Mouse (Mus musculus) heart, embryonic 12.5 days (tissue): Measurements from ENCODE around the gene Npas3. TPM values are rescaled to one million over a fixed set of nuclear protein-coding genes. Genes with fewer than 3 reads are reported as not detected.

Experiments used
- ATAC-seq: fragments of 200-750 bp; cut with Nextera tagmentation; 2 replicates; pipeline ENCODE4 v1.8.0; 2017; ENCODE audit warnings: moderate TSS enrichment, moderate library complexity; ENCODE audit not compliant: insufficient number of reproducible peaks, low FRiP score
- H3K27ac ChIP-seq: fragments of 300-500 bp; sonication (generic); 2 replicates; pipeline ENCODE4 v1.5.1; 2016; ENCODE audit warnings: mild to moderate bottlenecking, moderate library complexity; ENCODE audit not compliant: poor library complexity, severe bottlenecking
- H3K27me3 ChIP-seq: fragments of 300-500 bp; sonication (generic); replicated peaks from 2 replicates; pipeline ENCODE4 v1.6.1; 2016; ENCODE audit warnings: mild to moderate bottlenecking, moderate library complexity
- H3K36me3 ChIP-seq: fragments of 300-500 bp; sonication (generic); 2 replicates; pipeline ENCODE4 v1.6.1; 2016; ENCODE audit warnings: mild to moderate bottlenecking, moderate library complexity
- H3K4me1 ChIP-seq: fragments of 300-500 bp; sonication (generic); replicated peaks from 2 replicates; pipeline ENCODE4 v1.6.1; 2016; ENCODE audit warnings: mild to moderate bottlenecking
- H3K4me2 ChIP-seq: fragments of 300-500 bp; sonication (generic); 2 replicates; pipeline ENCODE4 v1.6.1; 2016; ENCODE audit warnings: mild to moderate bottlenecking, moderate library complexity
- H3K4me3 ChIP-seq: fragments of 300-500 bp; sonication (generic); 2 replicates; pipeline ENCODE4 v1.5.1; 2016; ENCODE audit warnings: mild to moderate bottlenecking
- H3K9ac ChIP-seq: fragments of 300-500 bp; sonication (generic); 2 replicates; pipeline ENCODE4 v1.6.1; 2016; ENCODE audit warnings: mild to moderate bottlenecking, moderate library complexity
- H3K9me3 ChIP-seq: fragments of 300-500 bp; sonication (generic); replicated peaks from 2 replicates; pipeline ENCODE4 v1.6.1; 2016; ENCODE audit warnings: mild to moderate bottlenecking, moderate library complexity
- WGBS: fragments of 180-500 bp; shearing (Covaris S2); methylation state at CpG from one replicate; pipeline ENCODE4 v1.1.7; 2016; 5-methylcytosine and 5-hydroxymethylcytosine counted together
- polyA plus RNA-seq: library from polyadenylated mRNA; unstranded; fragments of >200 nt; fragmentation: Nextera tagmentation; extraction: Ambion mirVana; gene quantifications from 2 replicates; pipeline ENCODE4 v1.2.1, GENCODE M21; 2016

Gene Npas3
- polyA plus RNA-seq, 1 experiment from 2014 or later = 1.9 TPM

- no peak overlapping the region for H3K4me3 ChIP-seq
- H3K4me2 ChIP-seq = no peak overlapping the region
- WGBS = 77% methylated on average over 9 of the region's 9 CpGs
- H3K27me3 ChIP-seq = peaks cover 4% of the 10 kb centered on the region; the same call in 1 of the 2 replicates
- no peaks in the 10 kb centered on the region for H3K36me3 ChIP-seq
- H3K9ac ChIP-seq = no peak overlapping the region
- H3K9me3 ChIP-seq = no peaks in the 10 kb centered on the region
- H3K4me1 ChIP-seq = peaks cover 12% of the 10 kb centered on the region
- no peak for ATAC-seq
- no peak overlapping the region for H3K27ac ChIP-seq
Measured at GRCm38 (mm10) chr12:53331391-53331790, 82.9 kb downstream of the Npas3 start.

- peaks cover 12% of the 10 kb centered on the region for H3K4me1 ChIP-seq
- no peak for ATAC-seq
- H3K9ac ChIP-seq = no peak overlapping the region
- H3K4me3 ChIP-seq = no peak overlapping the region
- 69% methylated on average over 3 of the region's 3 CpGs for WGBS
- peaks cover 4% of the 10 kb centered on the region; the same call in 1 of the 2 replicates for H3K27me3 ChIP-seq
- H3K9me3 ChIP-seq = no peaks in the 10 kb centered on the region
- no peak overlapping the region for H3K4me2 ChIP-seq
- no peak overlapping the region for H3K27ac ChIP-seq
- no peaks in the 10 kb centered on the region for H3K36me3 ChIP-seq
Measured at GRCm38 (mm10) chr12:53331800-53332199, 83.3 kb downstream of the Npas3 start.

GRCm38 (mm10) chr12:53333251-53333650 lies 84.8 kb downstream of the Npas3 start:
- Histone ChIP-seq H3K9ac (no peak overlapping the region), H3K27ac (no peak overlapping the region), H3K27me3 (peaks cover 4% of the 10 kb centered on the region; the same call in 1 of the 2 replicates), H3K4me2 (no peak overlapping the region), H3K36me3 (no peaks in the 10 kb centered on the region), H3K9me3 (no peaks in the 10 kb centered on the region), H3K4me3 (no peak overlapping the region), H3K4me1 (peaks cover 7% of the 10 kb centered on the region)
- WGBS = 67% methylated on average over 2 of the region's 2 CpGs
- no peak for ATAC-seq

- H3K4me3 ChIP-seq = no peak overlapping the region
- H3K27ac ChIP-seq = no peak overlapping the region
- WGBS = 51% methylated on average over 14 of the region's 14 CpGs
- H3K4me2 ChIP-seq = no peak overlapping the region
- no peaks in the 10 kb centered on the region for H3K9me3 ChIP-seq
- no peak for ATAC-seq
- H3K27me3 ChIP-seq = no peaks in the 10 kb centered on the region
- H3K4me1 ChIP-seq = no peaks in the 10 kb centered on the region
- H3K9ac ChIP-seq = no peak overlapping the region
- H3K36me3 ChIP-seq = no peaks in the 10 kb centered on the region
Measured at GRCm38 (mm10) chr12:53338349-53338948, 90.0 kb downstream of the Npas3 start.

GRCm38 (mm10) chr12:53342741-53343140 lies 94.3 kb downstream of the Npas3 start:
- WGBS = 74% methylated on average over 9 of the region's 9 CpGs
- Histone ChIP-seq H3K27me3 (no peaks in the 10 kb centered on the region), H3K4me3 (no peak overlapping the region), H3K4me1 (no peaks in the 10 kb centered on the region), H3K4me2 (no peak overlapping the region), H3K9ac (no peak overlapping the region), H3K36me3 (no peaks in the 10 kb centered on the region), H3K27ac (no peak overlapping the region), H3K9me3 (no peaks in the 10 kb centered on the region)
- no peak for ATAC-seq

GRCm38 (mm10) chr12:53351860-53352259 lies 103.4 kb downstream of the Npas3 start:
- Histone ChIP-seq H3K4me1 (no peaks in the 10 kb centered on the region), H3K27me3 (no peaks in the 10 kb centered on the region), H3K36me3 (no peaks in the 10 kb centered on the region), H3K4me2 (no peak overlapping the region), H3K9ac (no peak overlapping the region), H3K9me3 (no peaks in the 10 kb centered on the region), H3K27ac (no peak overlapping the region), H3K4me3 (no peak overlapping the region)
- WGBS = 84% methylated on average over 7 of the region's 7 CpGs
- no peak for ATAC-seq

GRCm38 (mm10) chr12:53365751-53366150 lies 117.3 kb downstream of the Npas3 start:
- H3K36me3 ChIP-seq = no peaks in the 10 kb centered on the region
- no peaks in the 10 kb centered on the region for H3K27me3 ChIP-seq
- H3K9ac ChIP-seq = no peak overlapping the region
- H3K4me1 ChIP-seq = peaks cover 9% of the 10 kb centered on the region
- no peak overlapping the region for H3K4me3 ChIP-seq
- no peak overlapping the region for H3K27ac ChIP-seq
- no peaks in the 10 kb centered on the region for H3K9me3 ChIP-seq
- 77% methylated on average over 5 of the region's 5 CpGs for WGBS
- no peak overlapping the region for H3K4me2 ChIP-seq
- ATAC-seq = no peak

- ATAC-seq = no peak
- Histone ChIP-seq H3K4me3 (no peak overlapping the region), H3K9me3 (no peaks in the 10 kb centered on the region), H3K27me3 (no peaks in the 10 kb centered on the region), H3K4me2 (no peak overlapping the region), H3K9ac (no peak overlapping the region), H3K4me1 (no peaks in the 10 kb centered on the region), H3K36me3 (no peaks in the 10 kb centered on the region), H3K27ac (no peak overlapping the region)
- 82% methylated on average over 8 of the region's 8 CpGs for WGBS
Measured at GRCm38 (mm10) chr12:53384851-53385250, 136.4 kb downstream of the Npas3 start.

GRCm38 (mm10) chr12:53405856-53406255 lies 157.4 kb downstream of the Npas3 start:
- Histone ChIP-seq H3K27ac (no peak overlapping the region; the same call in 1 of the 2 replicates), H3K4me3 (no peak overlapping the region), H3K36me3 (no peaks in the 10 kb centered on the region), H3K27me3 (no peaks in the 10 kb centered on the region), H3K4me1 (0 out of 2 replicates have a peak, but pooled peaks cover 2% of the 10 kb centered on the region), H3K9me3 (no peaks in the 10 kb centered on the region), H3K9ac (no peak overlapping the region), H3K4me2 (no peak overlapping the region)
- no peak for ATAC-seq
- 44% methylated on average over 4 of the region's 4 CpGs for WGBS

- H3K4me3 ChIP-seq = no peak overlapping the region
- 0 out of 2 replicates have a peak, but pooled peaks cover 2% of the 10 kb centered on the region for H3K4me1 ChIP-seq
- 55% methylated on average over 3 of the region's 3 CpGs for WGBS
- H3K27ac ChIP-seq = no peak overlapping the region
- H3K27me3 ChIP-seq = no peaks in the 10 kb centered on the region
- ATAC-seq = no peak
- no peak overlapping the region for H3K9ac ChIP-seq
- H3K36me3 ChIP-seq = no peaks in the 10 kb centered on the region
- H3K9me3 ChIP-seq = no peaks in the 10 kb centered on the region
- H3K4me2 ChIP-seq = no peak overlapping the region
Measured at GRCm38 (mm10) chr12:53407776-53408175, 159.3 kb downstream of the Npas3 start.

- Histone ChIP-seq H3K27ac (no peak overlapping the region), H3K9ac (no peak overlapping the region), H3K4me1 (0 out of 2 replicates have a peak, but pooled peaks cover 2% of the 10 kb centered on the region), H3K9me3 (no peaks in the 10 kb centered on the region), H3K4me3 (no peak overlapping the region), H3K4me2 (no peak overlapping the region), H3K27me3 (no peaks in the 10 kb centered on the region), H3K36me3 (no peaks in the 10 kb centered on the region)
- ATAC-seq = no peak
- WGBS = 87% methylated on average over 4 of the region's 4 CpGs
Measured at GRCm38 (mm10) chr12:53409711-53410110, 161.2 kb downstream of the Npas3 start.

GRCm38 (mm10) chr12:53410647-53411046 lies 162.2 kb downstream of the Npas3 start:
- Histone ChIP-seq H3K9ac (no peak overlapping the region), H3K27me3 (no peaks in the 10 kb centered on the region), H3K36me3 (no peaks in the 10 kb centered on the region), H3K9me3 (no peaks in the 10 kb centered on the region), H3K4me3 (no peak overlapping the region), H3K4me2 (no peak overlapping the region), H3K27ac (no peak overlapping the region), H3K4me1 (0 out of 2 replicates have a peak, but pooled peaks cover 2% of the 10 kb centered on the region)
- no peak for ATAC-seq
- WGBS = 83% methylated on average over 2 of the region's 2 CpGs
